Mouse (Mus musculus) MEL (cell line): ENCODE measurements around the gene Polr3c.

Experiments used
- KAT2A ChIP-seq: conservative IDR thresholded peaks from 2 replicates; pipeline ENCODE4 v1.6.1; 2012; ENCODE audit warnings: low read depth, low read length, improper control_type of control experiment, inconsistent platforms
- MAX ChIP-seq: IDR thresholded peaks from 2 replicates; pipeline ENCODE4 v1.6.1; 2011; ENCODE audit warnings: low read length, improper control_type of control experiment
- POLR2A ChIP-seq, 2 experiments: IDR thresholded peaks; 2 replicates each; pipeline ENCODE4 v1.6.1; 2011 to 2012; ENCODE audit warnings: low read length in 2 of 2, mild to moderate bottlenecking in 2 of 2, control low read depth in 1 of 2, improper control_type of control experiment in 1 of 2, low read depth in 1 of 2, moderate library complexity in 1 of 2; ENCODE audit not compliant: control insufficient read depth in 1 of 2, insufficient read depth in 1 of 2, poor library complexity in 1 of 2

- no peak for TF ChIP-seq POLR2A (IDR thresholded peaks at IDR 0.05; ENCODE audit: control insufficient read depth in 1 of 2, insufficient read depth in 1 of 2, low read depth in 1 of 2, low read length in 2 of 2, poor library complexity in 1 of 2)
- TF ChIP-seq KAT2A = no peak
- no peak for TF ChIP-seq MAX
Measured at GRCm38 (mm10) chr3:96675690-96676089, 51.7 kb downstream of the Polr3c start.
